Mouse (Mus musculus) ES-E14 (cell line): ENCODE data around the gene Msrb3. TPM values are rescaled to one million over a fixed set of nuclear protein-coding genes. Genes with fewer than 3 reads are reported as not detected.

Experiments used
- DNase-seq: peaks from one replicate; pipeline ENCODE4 v3.0.0-alpha.2; 2013; ENCODE audit warnings: low read depth, low spot score
- H3K27ac ChIP-seq: 2 replicates; pipeline ENCODE4 v1.5.1; 2012; ENCODE audit warnings: low read depth, mild to moderate bottlenecking, low read length, moderate library complexity, mixed read lengths; ENCODE audit not compliant: poor library complexity, insufficient read depth, severe bottlenecking
- H3K36me3 ChIP-seq: 2 replicates; pipeline ENCODE4 v1.6.1; 2012; ENCODE audit warnings: mild to moderate bottlenecking, low read length, moderate library complexity, mixed read lengths; ENCODE audit not compliant: control insufficient read depth, poor library complexity, insufficient read depth, severe bottlenecking
- H3K4me1 ChIP-seq, 2 experiments: fragments of 150-350 bp in 1 of 2; sonication (generic) in 1 of 2; 2 replicates each; pipeline ENCODE4 v1.6.1; 2012; ENCODE audit warnings: low read length in 2 of 2, mild to moderate bottlenecking in 1 of 2, mixed read lengths in 1 of 2; ENCODE audit not compliant: control insufficient read depth in 2 of 2, insufficient read depth in 2 of 2, poor library complexity in 1 of 2
- H3K4me3 ChIP-seq, 2 experiments: fragments of 150-350 bp in 1 of 2; sonication (generic) in 1 of 2; 2 replicates each; pipeline ENCODE4 v1.5.1; 2012; ENCODE audit warnings: low read length in 2 of 2, low read depth in 1 of 2, mild to moderate bottlenecking in 1 of 2, mixed read lengths in 1 of 2; ENCODE audit not compliant: insufficient read depth in 1 of 2, poor library complexity in 1 of 2, severe bottlenecking in 1 of 2
- H3K9ac ChIP-seq: 2 replicates; pipeline ENCODE4 v1.6.1; 2012; ENCODE audit warnings: low read depth, mild to moderate bottlenecking, low read length, mixed read lengths; ENCODE audit not compliant: poor library complexity, insufficient read depth, severe bottlenecking
- H3K9me3 ChIP-seq: fragments of 150-350 bp; sonication (generic); 2 replicates; pipeline ENCODE4 v1.6.1; 2012; ENCODE audit warnings: low read depth, mild to moderate bottlenecking, low read length; ENCODE audit not compliant: control insufficient read depth, insufficient read depth
- CHD2 ChIP-seq: IDR thresholded peaks from 2 replicates; pipeline ENCODE4 v1.6.1; 2014; ENCODE audit warnings: mild to moderate bottlenecking, low read depth, low read length, inconsistent platforms
- HCFC1 ChIP-seq: IDR thresholded peaks from 2 replicates; pipeline ENCODE4 v1.6.1; 2012; ENCODE audit warnings: low read length, inconsistent platforms, borderline replicate concordance; ENCODE audit not compliant: insufficient read depth
- MAFK ChIP-seq: IDR thresholded peaks from 2 replicates; pipeline ENCODE4 v1.6.1; 2014; ENCODE audit warnings: mild to moderate bottlenecking, low read depth, low read length, inconsistent platforms; ENCODE audit not compliant: insufficient read depth
- ZC3H11A ChIP-seq: IDR thresholded peaks from 2 replicates; pipeline ENCODE4 v1.6.1; 2012; ENCODE audit warnings: low read depth, mild to moderate bottlenecking, inconsistent platforms, low read length, borderline replicate concordance
- ZNF384 ChIP-seq: IDR thresholded peaks from 2 replicates; pipeline ENCODE4 v1.6.1; 2012; ENCODE audit warnings: low read depth, low read length, inconsistent platforms
- in situ Hi-C, 2 experiments: fragments of 600-800 bp; cut with MboI; formaldehyde crosslinking; loops; one replicate each; pipeline ENCODE4 v1.15.1; 2025; ENCODE audit warnings: low sequenced_read_pairs in 2 of 2, inconsistent platforms in 1 of 2; ENCODE audit not compliant: unreplicated experiment in 2 of 2
- total RNA-seq: library from RNA; depleted of rRNA; stranded (reverse); fragments of 300-350 nt; gene quantifications from 2 replicates; pipeline ENCODE4 v1.2.3, GENCODE M21; 2012

Msrb3 gene
- total RNA-seq, 1 experiment: 5.7 TPM

DNA sequence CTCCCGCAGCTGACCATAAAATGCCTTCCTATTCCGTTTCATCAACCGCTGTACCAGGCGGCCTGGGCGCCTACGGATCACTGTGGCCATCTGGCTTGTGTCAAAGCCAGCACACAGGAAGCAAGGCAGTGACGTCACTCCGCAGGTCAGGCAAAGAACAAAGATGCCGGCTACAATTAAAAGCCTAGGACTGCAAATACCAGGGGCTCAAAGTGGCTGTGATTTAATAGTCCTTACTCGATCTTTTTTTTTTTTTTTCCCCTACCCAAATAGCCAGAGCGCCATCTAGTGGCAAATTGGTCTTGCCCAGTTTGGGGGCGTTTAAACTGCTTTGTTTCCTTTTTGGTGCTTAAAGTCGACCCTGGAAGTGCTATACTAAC, 26.4 kb downstream of the Msrb3 start:
- Histone ChIP-seq H3K4me1 (no peaks in the 10 kb centered on the region), H3K27ac (no peak overlapping the region), H3K9ac (no peak overlapping the region)

GRCm38 (mm10) chr10:120871630-120872482, 27.0 kb downstream of the Msrb3 start:
- peak overlapping the region in 1 of 2 experiments; percentile 37; a peak in 2 of 4 replicates for H3K4me3 ChIP-seq
- DNase-seq: no peak
- H3K9me3 ChIP-seq: no peaks in the 10 kb centered on the region
- in situ Hi-C loops: loop anchor here (10.0 to 25.0 kb wide), 2 partner anchors 610 to 617 kb away; no protein-coding TSS in a partner anchor
- no peaks in the 10 kb centered on the region for H3K36me3 ChIP-seq
- TF ChIP-seq ZC3H11A: no peak
- TF ChIP-seq MAFK: no peak
- no peak for TF ChIP-seq HCFC1
- TF ChIP-seq ZNF384: no peak
- no peak for TF ChIP-seq CHD2
- no peak overlapping the region for H3K9ac ChIP-seq
- no peak overlapping the region for H3K27ac ChIP-seq
- H3K4me1 ChIP-seq: no peaks in the 10 kb centered on the region

More for the DNA sequence above, 26.4 kb downstream of the Msrb3 start:
- Histone ChIP-seq H3K9me3 (no peaks in the 10 kb centered on the region), H3K36me3 (no peaks in the 10 kb centered on the region), H3K4me3 (peak overlapping the region in 1 of 2 experiments; percentile 37; a peak in 2 of 4 replicates)
- in situ Hi-C loops: loop anchor here (10.0 to 25.0 kb wide), 2 partner anchors 610 to 618 kb away; no protein-coding TSS in a partner anchor
- TF ChIP-seq ZNF384 (peak; percentile 99), MAFK (0 out of 2 replicates have a peak, but pooled peaks have one; percentile 31), HCFC1 (no peak), ZC3H11A (0 out of 2 replicates have a peak, but pooled peaks have one; percentile 4), CHD2 (no peak)
- peak; percentile 77 for DNase-seq

DNA sequence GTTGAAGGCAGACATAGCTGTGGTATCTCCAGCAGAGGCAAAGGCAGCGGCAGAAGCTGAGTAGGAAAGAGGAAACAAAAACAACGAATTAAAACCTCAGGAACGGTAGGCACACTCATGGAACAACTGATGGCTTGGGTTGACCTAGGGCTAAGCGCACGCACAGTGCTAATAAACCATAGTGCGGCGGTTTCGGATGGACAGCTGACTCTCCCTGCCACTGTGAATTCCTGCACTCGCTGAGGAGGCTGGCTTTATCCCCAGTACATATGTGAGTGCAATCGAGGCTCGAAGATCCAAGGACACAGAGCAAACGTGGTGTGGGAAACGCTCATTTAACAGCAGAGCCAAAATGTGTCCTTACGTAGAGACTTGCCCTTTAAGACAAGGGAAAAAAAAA, 27.8 kb downstream of the Msrb3 start:
- in situ Hi-C loops: loop anchor here (10.0 to 25.0 kb wide), 2 partner anchors 609 to 616 kb away; no protein-coding TSS in a partner anchor
- H3K4me1 ChIP-seq: no peaks in the 10 kb centered on the region
- no peak for TF ChIP-seq HCFC1
- no peak for TF ChIP-seq MAFK
- no peak for TF ChIP-seq ZNF384
- no peak for TF ChIP-seq ZC3H11A
- no peak for TF ChIP-seq CHD2
- no peak overlapping the region for H3K27ac ChIP-seq
- no peaks in the 10 kb centered on the region for H3K9me3 ChIP-seq
- DNase-seq: no peak
- H3K9ac ChIP-seq: no peak overlapping the region
- H3K36me3 ChIP-seq: no peaks in the 10 kb centered on the region
- H3K4me3 ChIP-seq: no peak overlapping the region

GRCm38 (mm10) chr10:120869241-120869775, 29.6 kb downstream of the Msrb3 start:
- no peak overlapping the region for H3K27ac ChIP-seq

More at GRCm38 (mm10) chr10:120869241-120869775, 29.6 kb downstream of the Msrb3 start:
- in situ Hi-C loops: loop anchor here in 1 of 2 experiments (25.0 kb wide), 1 partner anchor 607 kb away; no protein-coding TSS in a partner anchor
- peak overlapping the region in 1 of 2 experiments; percentile 18; a peak in 1 of 4 replicates for H3K4me3 ChIP-seq
- no peaks in the 10 kb centered on the region for H3K4me1 ChIP-seq
- H3K9me3 ChIP-seq: no peaks in the 10 kb centered on the region
- no peaks in the 10 kb centered on the region for H3K36me3 ChIP-seq
- no peak for TF ChIP-seq ZNF384
- TF ChIP-seq MAFK: no peak
- TF ChIP-seq HCFC1: no peak
- no peak for TF ChIP-seq CHD2
- no peak for TF ChIP-seq ZC3H11A
- DNase-seq: no peak
- no peak overlapping the region for H3K9ac ChIP-seq
